ENCODE assay signal across 25 mouse cellular contexts in genomic region chr11:75351225-75351624, GRCm38 (mm10). TPM values are rescaled to one million over a fixed set of nuclear protein-coding genes. Genes with fewer than 3 reads are reported as not detected.
DNase-seq lines count a peak whose midpoint lies in the region; ATAC-seq and TF ChIP-seq lines count a peak whose summit lies in the region.
"Had no signal": no experiment of that assay in that cellular context is flagged by ENCODE, and none has a peak within 500 bp of the region (broad histone marks: within the 10 kb centered on the region; RNA-seq: fewer than 3 reads in every experiment).

No protein-coding gene starts in this region.

- peak; percentile 31 for DNase-seq in lung, embryonic 14.5 days
- no peak for DNase-seq in lung, postnatal 10 days
- DNase-seq in ES-CJ7 (ENCODE audit: low read depth, low spot score) (peak; percentile 88), ZHBTc4 (ENCODE audit: low read depth, low spot score) (peak; percentile 80)
- DNase-seq in embryo, embryonic 11 days = no peak
- no peak for DNase-seq in adrenal gland, adult 18-20 months (ENCODE audit: low spot score in 2 of 2)
- DNase-seq: adrenal gland, adult 8-10 months; cerebellum, adult 11 months; cerebellum, adult 8-10 months; cerebellum, postnatal 25 days; gastrocnemius, postnatal 10 days; heart, adult 18-20 months; heart, postnatal 10 days; heart, postnatal 4 days had no signal

- H3K9ac ChIP-seq in lung, embryonic 14.5 days = no peak overlapping the region
- H3K9ac ChIP-seq: forebrain, embryonic 15.5 days; hindbrain, embryonic 12.5 days had no signal

- TF ChIP-seq CTCF in lung, embryonic 14.5 days (IDR thresholded peaks at IDR 0.05; ENCODE audit: low read depth) = no peak
- no peak for TF ChIP-seq CTCF in E14TG2a.4 (conservative IDR thresholded peaks at IDR 0.05; ENCODE audit: low read length)

- no peaks in the 10 kb centered on the region for H3K4me1 ChIP-seq in lung, embryonic 14.5 days (ENCODE audit: insufficient read depth)
- H3K4me1 ChIP-seq in E14TG2a.4 (replicated peaks; ENCODE audit: low read depth, low read length) = peaks cover 56% of the 10 kb centered on the region

- 0 out of 2 replicates have a peak, but pooled peaks cover 3% of the 10 kb centered on the region for H3K36me3 ChIP-seq in lung, embryonic 14.5 days (ENCODE audit: insufficient read depth)
- peaks cover 35% of the 10 kb centered on the region for H3K36me3 ChIP-seq in E14TG2a.4 (ENCODE audit: insufficient read depth, low read length)
- H3K36me3 ChIP-seq: forebrain, embryonic 15.5 days had no signal

- no peak overlapping the region for H3K27ac ChIP-seq in lung, embryonic 14.5 days (ENCODE audit: low read depth)
- H3K27ac ChIP-seq: embryonic facial prominence, embryonic 10.5 days; forebrain, embryonic 10.5 days; forebrain, embryonic 15.5 days; heart, embryonic 10.5 days; hindbrain, embryonic 12.5 days had no signal

- H3K4me3 ChIP-seq in lung, embryonic 14.5 days (ENCODE audit: low read depth, low read length) = no peak overlapping the region
- peak overlapping the region; percentile 50 for H3K4me3 ChIP-seq in E14TG2a.4 (replicated peaks; ENCODE audit: low read length)
- H3K4me3 ChIP-seq: embryonic facial prominence, embryonic 10.5 days; erythroblast, embryonic 14.5 days; forebrain, embryonic 10.5 days; forebrain, embryonic 15.5 days; heart, embryonic 10.5 days; hindbrain, embryonic 12.5 days had no signal

- H3K9me3 ChIP-seq in lung, embryonic 14.5 days (ENCODE audit: low read depth, low read length) = no peaks in the 10 kb centered on the region
- H3K9me3 ChIP-seq in E14TG2a.4 (ENCODE audit: low read length) = no peaks in the 10 kb centered on the region
- H3K9me3 ChIP-seq: embryonic facial prominence, embryonic 10.5 days; forebrain, embryonic 10.5 days; forebrain, embryonic 15.5 days; G1E; heart, embryonic 10.5 days; hindbrain, embryonic 12.5 days had no signal

- H3K27me3 ChIP-seq in lung, embryonic 14.5 days (ENCODE audit: insufficient read depth, low read length) = no peaks in the 10 kb centered on the region
- H3K27me3 ChIP-seq in E14TG2a.4 (ENCODE audit: insufficient read depth, low read length) = no peaks in the 10 kb centered on the region
- H3K27me3 ChIP-seq: forebrain, embryonic 15.5 days; hindbrain, embryonic 12.5 days had no signal

- H3K4me2 ChIP-seq in lung, embryonic 14.5 days = no peak overlapping the region
- H3K4me2 ChIP-seq: forebrain, embryonic 15.5 days; hindbrain, embryonic 12.5 days had no signal

- ATAC-seq in lung, embryonic 14.5 days (ENCODE audit: insufficient read depth) = no peak
- ATAC-seq: forebrain, embryonic 15.5 days; hindbrain, embryonic 16.5 days; inflammation-experienced regulatory T-cells, adult 6 months; intestine, postnatal 0 days had no signal

RNA-seq across cellular contexts. Expression of gene Smyd4, which starts 3.0 kb away (rescaled TPM):
- polyA plus RNA-seq in lung, embryonic 14.5 days (2014; fragmentation: Nextera tagmentation; extraction: Ambion mirVana) = 14.2 and 17.3 TPM in 2 replicates
- total RNA-seq in adrenal gland, adult 18-20 months (2021) = 1 to 10 TPM; 6.6 to 7.9 TPM

RNA-seq across cellular contexts. Expression of gene Rpa1, which starts 3.1 kb away (rescaled TPM):
- polyA plus RNA-seq in lung, embryonic 14.5 days (2014; fragmentation: Nextera tagmentation; extraction: Ambion mirVana) = 185 and 186 TPM in 2 replicates
- 10 to 100 TPM; 39.7 to 42.2 TPM for total RNA-seq in adrenal gland, adult 18-20 months (2021)

Comparison
In these comparisons a context has a peak if more than half of its experiments do, and no peak if none do; other contexts are left out.
1. DNase-seq: peak in lung, embryonic 14.5 days (single experiment), ES-CJ7 (single experiment) and ZHBTc4 (single experiment); none in lung, postnatal 10 days (single experiment), embryo, embryonic 11 days (single experiment) and adrenal gland, adult 18-20 months (0 of 2).